Mouse (Mus musculus) kidney, postnatal 0 days (tissue): ENCODE results near the gene Olfr1411. TPM values are rescaled to one million over a fixed set of nuclear protein-coding genes. Genes with fewer than 3 reads are reported as not detected.

Source experiments
- ATAC-seq: fragments of 200-750 bp; cut with Nextera tagmentation; replicated peaks from 2 replicates; pipeline ENCODE4 v1.8.0; 2017; ENCODE audit warnings: low read depth, moderate number of reproducible peaks, moderate TSS enrichment, moderate library complexity; ENCODE audit not compliant: low FRiP score
- DNase-seq: peaks from one replicate; pipeline ENCODE4 v3.0.0-alpha.2; 2016; ENCODE audit warnings: low spot score
- H3K27ac ChIP-seq: fragments of 300-500 bp; sonication (generic); 2 replicates; pipeline ENCODE4 v1.5.1; 2014; ENCODE audit warnings: mild to moderate bottlenecking
- H3K27me3 ChIP-seq: fragments of 300-500 bp; sonication (generic); 2 replicates; pipeline ENCODE4 v1.6.1; 2014; ENCODE audit warnings: low read length, mixed read lengths; ENCODE audit not compliant: insufficient read depth
- H3K36me3 ChIP-seq: fragments of 300-500 bp; sonication (generic); 2 replicates; pipeline ENCODE4 v1.6.1; 2014; ENCODE audit warnings: low read length, mixed read lengths; ENCODE audit not compliant: insufficient read depth
- H3K4me1 ChIP-seq: fragments of 300-500 bp; sonication (generic); replicated peaks from 2 replicates; pipeline ENCODE4 v1.6.1; 2014; ENCODE audit warnings: antibody characterized with exemption, low read length, mixed read lengths; ENCODE audit not compliant: insufficient read depth
- H3K4me2 ChIP-seq: fragments of 300-500 bp; sonication (generic); 2 replicates; pipeline ENCODE4 v1.6.1; 2014; ENCODE audit warnings: mild to moderate bottlenecking, low read length, moderate library complexity, mixed read lengths
- H3K4me3 ChIP-seq: fragments of 300-500 bp; sonication (generic); replicated peaks from 2 replicates; pipeline ENCODE4 v1.5.1; 2014; ENCODE audit warnings: low read depth, low read length
- H3K9ac ChIP-seq: fragments of 300-500 bp; sonication (generic); 2 replicates; pipeline ENCODE4 v1.6.1; 2014; ENCODE audit warnings: low read depth, low read length
- H3K9me3 ChIP-seq: fragments of 300-500 bp; sonication (generic); replicated peaks from 2 replicates; pipeline ENCODE4 v1.6.1; 2016; ENCODE audit warnings: low read length, inconsistent platforms, mixed read lengths
- CTCF ChIP-seq: IDR thresholded peaks from 2 replicates; pipeline ENCODE4 v1.5.1; 2016; ENCODE audit warnings: antibody characterized with exemption, low read depth, mild to moderate bottlenecking, moderate library complexity
- WGBS: fragments of 180-500 bp; shearing (Covaris S2); extraction: QIAGEN DNeasy Blood & Tissue Kit; methylation state at CpG from one replicate; pipeline ENCODE4 v1.1.7; 2014; 5-methylcytosine and 5-hydroxymethylcytosine counted together
- polyA plus RNA-seq: library from polyadenylated mRNA; unstranded; fragments of >200 nt; fragmentation: Nextera tagmentation; extraction: Ambion mirVana; gene quantifications from 2 replicates; pipeline ENCODE4 v1.2.1, GENCODE M21; 2015

Gene Olfr1411
- polyA plus RNA-seq, 1 experiment from 2014 or later, result not detected

GRCm38 (mm10) chr1:92637501-92638172 is 43.4 kb downstream of the Olfr1411 start:
- Histone ChIP-seq H3K4me3 (no peak overlapping the region), H3K36me3 (peaks cover 11% of the 10 kb centered on the region), H3K27ac (no peak overlapping the region), H3K9ac (no peak overlapping the region), H3K4me1 (peaks cover 9% of the 10 kb centered on the region; the same call in 1 of the 2 replicates), H3K4me2 (no peak overlapping the region), H3K27me3 (no peaks in the 10 kb centered on the region), H3K9me3 (no peaks in the 10 kb centered on the region)
- no peak for TF ChIP-seq CTCF
- 92% methylated on average over 15 of the region's 15 CpGs for WGBS
- DNase-seq (no peak), ATAC-seq (no peak)

DNA sequence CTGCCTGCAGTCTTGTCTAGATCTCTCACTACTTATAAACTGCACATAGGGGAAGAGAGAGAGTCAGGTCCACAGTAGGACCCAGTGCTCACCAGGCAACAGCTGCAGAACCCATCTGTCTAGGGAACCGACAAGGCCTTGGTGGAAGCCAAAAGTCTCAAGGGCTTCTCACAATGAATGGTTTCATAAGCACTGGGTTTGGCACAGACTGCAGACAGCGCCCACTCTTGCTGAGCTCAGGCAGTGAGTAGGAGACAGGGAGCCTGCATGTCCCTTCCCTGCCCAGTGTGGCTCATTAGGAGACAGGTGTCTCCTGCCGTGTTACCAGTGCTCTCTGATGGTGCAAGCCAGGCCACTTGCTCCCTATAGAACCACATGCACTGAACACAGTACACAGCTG is 44.0 kb downstream of the Olfr1411 start:
- no peak for TF ChIP-seq CTCF
- DNase-seq (no peak), ATAC-seq (no peak)
- H3K4me2 ChIP-seq, result no peak overlapping the region
- no peak overlapping the region for H3K4me3 ChIP-seq
- H3K9me3 ChIP-seq, result no peaks in the 10 kb centered on the region
- peaks cover 11% of the 10 kb centered on the region for H3K36me3 ChIP-seq
- H3K27me3 ChIP-seq, result no peaks in the 10 kb centered on the region
- no peak overlapping the region for H3K27ac ChIP-seq
- H3K4me1 ChIP-seq, result peaks cover 9% of the 10 kb centered on the region; the same call in 1 of the 2 replicates
- 96% methylated on average over 3 of the region's 3 CpGs for WGBS
- H3K9ac ChIP-seq, result no peak overlapping the region

DNA sequence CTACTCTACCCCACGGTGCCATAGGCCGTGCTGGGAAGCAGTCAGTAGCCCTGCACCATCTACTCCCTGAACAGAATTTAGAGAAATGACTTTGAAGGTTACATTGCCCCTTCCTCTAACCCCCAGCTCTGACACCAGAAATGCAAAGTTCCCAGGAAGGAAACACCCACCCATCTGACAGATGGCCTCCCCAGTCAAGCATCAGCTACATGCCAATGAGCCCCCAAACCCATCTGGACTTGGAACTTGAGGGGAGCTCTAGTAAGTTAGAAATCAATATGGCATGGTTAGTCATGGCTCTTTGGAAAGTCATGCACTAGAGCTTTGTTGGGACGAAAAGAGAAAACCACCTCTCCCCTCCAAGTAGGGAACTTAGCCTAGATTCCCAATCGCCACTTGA is 44.5 kb downstream of the Olfr1411 start:
- Histone ChIP-seq H3K4me3 (no peak overlapping the region), H3K27ac (no peak overlapping the region), H3K27me3 (no peaks in the 10 kb centered on the region), H3K4me1 (peaks cover 9% of the 10 kb centered on the region; the same call in 1 of the 2 replicates), H3K9me3 (no peaks in the 10 kb centered on the region), H3K36me3 (peaks cover 11% of the 10 kb centered on the region), H3K9ac (no peak overlapping the region), H3K4me2 (no peak overlapping the region)
- WGBS, result 96% methylated on average over 4 of the region's 4 CpGs
- DNase-seq, result no peak
- ATAC-seq, result no peak
- no peak for TF ChIP-seq CTCF

DNA sequence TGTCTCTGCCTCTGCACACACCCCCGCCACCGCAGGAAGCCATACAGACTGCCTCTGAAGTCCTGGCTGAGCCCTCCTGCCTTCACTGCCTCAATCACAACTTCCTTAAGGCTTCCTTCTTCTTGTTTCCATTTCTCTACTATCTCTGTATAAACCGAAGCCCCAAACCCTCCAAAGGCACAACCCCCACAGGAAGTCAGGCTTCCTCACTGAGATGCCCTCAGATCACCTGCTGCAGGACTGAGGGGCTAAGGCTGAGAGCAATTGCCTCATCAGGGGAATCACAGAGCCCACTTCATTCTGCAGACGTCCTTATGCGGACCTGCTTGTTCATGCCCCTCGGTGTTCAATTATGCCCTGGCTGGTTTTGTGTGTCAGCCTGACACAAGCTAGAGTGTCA is 46.2 kb downstream of the Olfr1411 start:
- Histone ChIP-seq H3K27me3 (no peaks in the 10 kb centered on the region), H3K4me3 (0 out of 2 replicates have a peak overlapping the region, but pooled peaks have one; percentile 80), H3K27ac (no peak overlapping the region), H3K4me2 (peak overlapping the region; percentile 92), H3K36me3 (peaks cover 11% of the 10 kb centered on the region), H3K9me3 (no peaks in the 10 kb centered on the region), H3K9ac (peak overlapping the region; percentile 87), H3K4me1 (peaks cover 9% of the 10 kb centered on the region; the same call in 1 of the 2 replicates)
- DNase-seq (no peak), ATAC-seq (no peak)
- TF ChIP-seq CTCF, result no peak
- 82% methylated on average over 6 of the region's 6 CpGs for WGBS

- Histone ChIP-seq H3K36me3 (peaks cover 7% of the 10 kb centered on the region), H3K27me3 (no peaks in the 10 kb centered on the region), H3K9ac (peak within 1 kb of the TSS; percentile 87), H3K27ac (peak within 1 kb of the TSS; percentile 68), H3K4me2 (peak within 1 kb of the TSS; percentile 92), H3K4me3 (peak within 1 kb of the TSS; percentile 80), H3K4me1 (peaks cover 9% of the 10 kb centered on the region; the same call in 1 of the 2 replicates), H3K9me3 (no peaks in the 10 kb centered on the region)
- peak; percentile 95 for DNase-seq
- peak; percentile 94 for ATAC-seq
- no peak for TF ChIP-seq CTCF
- WGBS, result 1% methylated on average over 50 of the region's 50 CpGs
These were observed 47.5 kb downstream of the Olfr1411 start, which contains the start of gene Cops9 for GRCm38 (mm10) chr1:92641514-92642272. Cops9 (minus strand) TSS chr1:92641985.

DNA sequence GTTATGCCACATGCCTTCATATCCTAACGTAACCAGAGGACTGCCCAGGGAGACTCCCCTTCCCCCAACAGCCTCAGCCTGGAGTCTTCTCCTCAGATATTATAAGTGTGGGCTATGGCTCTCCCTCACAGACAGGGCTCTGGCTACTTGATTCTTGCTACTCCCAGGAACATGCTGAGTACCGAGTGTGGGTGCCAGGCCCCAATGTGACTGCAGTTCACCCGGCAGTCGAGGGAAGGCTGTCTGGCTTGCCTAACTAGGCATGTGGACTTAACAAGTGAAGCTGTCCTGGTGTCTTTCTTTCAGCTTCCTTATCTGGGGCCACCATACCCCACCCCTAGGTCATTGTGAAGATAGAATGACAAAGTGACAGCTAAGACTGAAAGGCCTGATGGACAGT is 49.5 kb downstream of the Olfr1411 start:
- Histone ChIP-seq H3K9me3 (no peaks in the 10 kb centered on the region), H3K27ac (no peak overlapping the region), H3K9ac (no peak overlapping the region), H3K4me1 (peaks cover 9% of the 10 kb centered on the region; the same call in 1 of the 2 replicates), H3K27me3 (no peaks in the 10 kb centered on the region), H3K4me2 (no peak overlapping the region), H3K36me3 (no peaks in the 10 kb centered on the region), H3K4me3 (no peak overlapping the region)
- no peak for DNase-seq
- 75% methylated on average over 4 of the region's 4 CpGs for WGBS
- ATAC-seq, result no peak
- TF ChIP-seq CTCF, result no peak
